Mouse (Mus musculus) spleen, adult 12 weeks (tissue): Measurements from ENCODE around the gene Ccr1.
"Not testable (repeated sequence)": the region's sequence is repeated elsewhere in the genome, so short reads cannot be mapped to it uniquely, and the experiment has no call there.

Source experiments
- DNase-seq: peaks from one replicate; pipeline ENCODE4 v3.0.0; 2022; ENCODE audit warnings: low spot score

Gene Ccr1

DNA sequence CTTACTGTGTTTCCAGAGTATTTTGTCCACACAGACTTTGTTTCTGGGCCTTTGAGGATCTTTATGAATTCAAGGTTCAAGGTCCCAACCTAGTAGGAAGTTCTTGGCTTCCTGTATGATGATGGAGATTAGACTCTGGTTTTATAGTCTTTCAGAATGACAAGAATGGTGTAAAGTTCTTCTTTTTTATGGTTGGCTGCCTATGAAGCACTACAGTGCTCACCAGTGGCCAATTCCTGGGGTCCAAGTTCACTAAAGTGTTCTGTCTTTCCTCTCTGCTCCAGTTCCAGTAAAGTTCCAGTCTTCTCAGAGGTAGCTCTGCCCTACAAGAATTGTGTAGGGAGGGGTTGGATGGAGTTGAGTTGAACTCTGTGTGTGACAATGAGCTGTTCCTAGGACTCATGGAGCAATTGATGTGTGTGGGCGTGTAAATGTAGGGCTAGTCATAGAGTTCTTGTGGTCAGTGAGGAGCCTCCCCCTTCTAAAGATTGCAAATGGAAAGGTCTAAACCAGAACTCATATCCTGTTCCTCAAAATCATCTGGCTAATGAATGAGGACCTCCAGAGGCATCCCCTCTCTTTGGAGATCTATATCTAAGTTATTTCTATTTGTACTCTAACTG is at the start of gene Ccr1:
Gene Ccr1, minus strand, starts transcription at position 403 of the 623 bp plus-strand sequence.
- no peak for DNase-seq

DNA sequence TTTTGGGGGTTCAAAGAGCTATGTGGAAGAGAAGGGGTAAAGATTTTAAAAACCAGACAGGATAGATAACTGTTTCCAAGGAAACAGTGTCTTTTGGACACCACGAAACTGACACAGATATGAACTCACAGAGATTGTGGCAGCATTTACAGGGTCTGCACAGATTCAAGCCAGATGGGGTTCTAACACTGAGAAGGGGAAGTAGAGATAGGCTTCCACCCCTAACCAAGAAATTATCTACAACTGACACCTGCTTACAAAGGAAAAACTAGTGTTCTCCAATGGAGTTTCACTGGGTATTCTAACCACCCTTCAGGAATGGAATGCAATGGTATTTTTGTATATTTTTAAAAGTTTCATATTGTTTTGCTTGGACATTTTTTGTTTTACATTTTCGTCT is 47.6 kb upstream of the Ccr1 start:
- DNase-seq: no peak

DNA sequence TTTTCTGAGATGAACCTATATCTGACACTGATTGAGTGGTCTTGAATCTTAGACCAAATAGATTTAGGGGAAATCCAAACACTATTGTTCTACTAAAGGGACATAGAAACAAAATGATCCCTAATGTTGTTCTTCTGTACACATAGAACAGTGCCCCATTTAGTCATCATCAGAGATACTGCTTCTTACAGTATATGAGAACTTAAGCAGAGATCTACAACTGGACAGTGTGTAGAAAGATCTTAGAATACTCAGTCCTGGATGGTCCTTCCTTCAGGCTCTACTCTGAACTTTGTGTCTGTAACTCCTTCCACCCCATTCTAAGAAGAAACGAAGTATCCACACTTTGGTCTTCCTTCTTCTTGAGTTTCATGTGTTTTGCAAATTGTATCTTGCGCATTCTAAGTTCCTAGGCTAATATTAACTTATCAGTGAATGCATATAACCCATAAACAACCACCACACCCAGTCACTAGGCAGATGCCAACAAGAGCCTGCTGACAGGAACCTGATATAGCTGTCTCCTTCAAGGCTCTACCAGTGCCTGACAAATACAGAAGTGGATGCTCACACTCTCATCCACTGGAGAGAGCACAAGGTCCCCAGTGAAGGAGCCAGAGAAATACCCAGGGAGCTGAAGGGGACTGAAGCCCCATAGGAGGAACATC is 46.6 kb upstream of the Ccr1 start:
- DNase-seq: peak; percentile 6

DNA sequence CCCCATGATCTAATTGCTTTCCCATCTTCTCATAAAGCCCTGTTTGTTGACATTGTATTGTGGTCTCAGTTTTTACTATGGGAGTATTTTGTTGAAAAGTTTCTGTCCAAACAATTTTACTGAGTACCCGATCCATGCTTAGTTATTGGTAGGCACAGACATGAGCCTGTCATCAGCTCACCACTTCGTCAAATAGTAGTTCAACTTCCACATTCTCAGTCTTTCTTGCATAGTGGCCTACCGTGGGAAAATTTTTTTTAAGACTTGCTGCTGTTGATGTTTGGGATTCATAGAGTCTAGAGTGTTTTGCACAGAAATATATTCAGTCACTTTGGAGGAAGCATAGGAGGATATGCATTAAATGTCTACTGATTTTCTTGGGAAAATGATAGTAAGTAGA is 44.8 kb upstream of the Ccr1 start:
- DNase-seq: no peak

DNA sequence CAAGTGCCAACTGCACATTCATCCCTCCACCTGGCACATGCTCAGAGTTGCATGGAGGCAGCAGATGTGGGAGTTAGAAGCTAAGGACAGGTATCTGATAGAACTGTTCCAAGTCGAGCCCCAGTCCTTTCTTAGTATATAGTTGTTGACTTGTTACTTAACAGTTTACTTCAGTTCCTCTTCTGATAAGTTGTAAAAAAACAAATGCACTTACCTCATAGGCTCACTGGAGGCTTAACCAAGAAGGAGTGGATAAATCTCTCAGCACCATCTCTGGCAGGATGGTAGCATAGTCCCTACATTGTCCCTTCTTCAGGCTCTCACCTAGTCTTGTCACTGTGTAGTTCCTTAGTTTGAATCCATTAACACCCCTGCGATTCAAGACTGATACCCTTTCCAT is 44.2 kb upstream of the Ccr1 start:
- no peak for DNase-seq

DNA sequence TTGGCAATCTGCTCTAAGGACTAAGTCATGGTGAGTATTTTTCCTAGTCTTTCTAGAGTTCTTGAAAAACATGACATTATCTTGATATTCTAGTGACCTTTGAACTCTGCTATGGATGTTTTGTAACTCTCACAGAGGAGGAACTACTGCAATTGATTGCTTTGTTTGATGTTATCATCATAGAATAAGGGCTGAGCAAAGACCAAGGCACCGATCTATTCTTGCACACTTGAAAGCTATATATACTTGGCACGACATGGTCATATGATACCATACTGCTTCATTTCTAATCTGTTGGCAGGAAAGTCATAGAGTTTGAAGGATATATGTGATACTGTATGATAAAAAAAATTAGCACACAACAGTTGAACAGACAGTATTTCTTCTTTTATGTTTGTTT is 31.3 kb upstream of the Ccr1 start:
- no peak for DNase-seq

DNA sequence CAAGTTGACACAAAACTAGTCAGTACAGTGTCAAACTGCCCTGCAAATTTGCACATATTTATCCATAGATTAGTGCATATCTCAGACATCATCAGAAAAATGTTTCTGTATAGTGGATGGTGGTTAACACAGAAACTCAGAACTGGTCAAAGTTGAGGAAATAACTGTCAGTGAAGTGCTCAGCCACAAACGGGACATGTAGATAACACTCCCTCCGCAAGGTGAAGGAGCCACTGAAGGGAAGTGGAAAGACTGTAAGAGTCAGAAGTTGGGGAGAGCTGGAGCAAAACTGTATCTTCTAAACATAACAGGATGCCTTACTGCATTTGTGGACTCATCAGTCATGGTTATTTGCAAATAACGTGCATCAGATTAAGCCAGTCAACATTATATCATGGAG is 29.2 kb upstream of the Ccr1 start:
- DNase-seq: no peak

DNA sequence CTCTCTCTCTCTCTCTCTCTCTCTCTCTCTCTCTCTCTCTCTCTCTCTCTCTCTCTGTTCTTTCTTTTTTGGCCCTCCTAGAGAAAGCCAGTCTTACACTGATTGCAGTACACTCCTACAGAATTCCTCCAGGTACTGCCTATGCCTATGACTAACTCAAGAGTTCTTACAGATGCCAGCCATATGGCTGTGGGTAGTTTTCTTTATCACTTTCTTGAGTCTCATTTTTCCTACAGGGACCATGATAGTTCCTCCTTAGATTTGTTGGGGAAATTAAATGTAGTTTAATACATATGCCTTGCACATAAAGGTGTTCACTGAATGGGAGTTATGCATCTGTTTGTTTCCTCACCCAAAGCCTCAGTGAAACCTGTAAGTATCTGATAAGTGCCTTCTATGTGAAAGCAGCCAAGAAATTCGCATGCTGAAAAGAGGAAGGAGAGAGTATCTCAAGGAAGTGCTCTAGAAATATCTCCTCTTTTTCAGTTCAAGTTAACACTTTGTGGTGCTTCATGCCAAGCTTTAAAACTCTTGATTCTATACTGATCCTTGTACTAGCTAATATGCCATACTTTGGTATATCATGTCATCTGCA is 22.9 kb upstream of the Ccr1 start:
- no peak for DNase-seq

DNA sequence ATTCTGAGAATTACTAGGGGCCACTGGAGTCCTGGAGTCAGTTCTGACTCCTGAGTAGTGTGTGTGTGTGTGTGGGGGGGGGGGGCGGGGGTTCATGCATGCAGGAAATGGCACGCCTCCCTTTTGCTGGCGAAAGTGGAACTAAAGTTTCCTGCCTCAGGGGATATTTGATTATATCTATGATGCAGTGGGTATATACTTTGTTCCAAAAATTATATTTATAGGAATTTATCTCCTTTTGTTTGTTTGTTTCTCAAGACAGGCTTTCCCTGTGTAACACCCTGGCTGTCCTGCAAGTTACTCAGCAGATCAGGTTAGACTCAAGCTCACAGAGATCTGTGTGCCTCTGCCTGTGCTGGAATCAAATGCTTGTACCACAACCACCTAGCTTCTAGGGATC is 21.2 kb upstream of the Ccr1 start:
- DNase-seq: no peak

DNA sequence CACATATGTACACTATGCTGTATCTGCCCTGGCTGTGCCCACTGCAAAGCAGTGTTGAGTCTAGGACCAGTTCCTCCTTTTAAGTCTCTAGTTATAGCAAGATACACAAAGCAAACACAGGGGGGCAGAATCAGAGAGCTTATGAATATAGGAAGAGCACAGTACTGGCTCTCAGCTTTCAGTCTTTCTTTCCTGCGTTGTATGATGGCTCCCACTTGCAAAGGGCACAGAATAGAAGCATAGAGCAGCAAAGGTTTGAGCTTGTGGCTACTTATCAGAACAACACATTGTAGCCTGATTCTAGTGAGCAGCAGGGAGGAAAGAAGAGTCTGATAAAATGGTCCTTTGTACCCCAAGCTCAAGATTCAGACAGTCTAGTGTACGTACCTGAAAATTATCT is 17.7 kb upstream of the Ccr1 start:
- DNase-seq: peak; percentile 16

DNA sequence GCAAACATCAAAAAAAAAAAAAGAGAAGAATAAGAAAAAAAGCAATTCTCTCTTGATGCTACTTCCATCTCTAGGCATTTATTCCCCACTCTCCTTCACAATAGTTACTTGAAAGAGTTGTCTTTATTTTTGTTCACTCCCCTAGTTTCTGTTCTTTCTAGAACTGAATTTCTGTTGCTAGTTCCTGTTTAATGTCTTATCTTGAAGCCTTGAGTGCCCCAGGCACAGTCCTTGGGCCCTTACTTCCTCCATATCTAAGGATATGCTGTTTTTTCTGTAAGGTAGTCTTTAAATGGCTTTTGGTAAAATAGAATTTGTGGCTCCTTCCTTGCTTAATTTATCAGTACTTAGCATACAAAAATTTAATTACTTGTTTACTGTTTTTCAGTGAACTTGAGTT is 16.5 kb upstream of the Ccr1 start:
- DNase-seq: no peak

DNA sequence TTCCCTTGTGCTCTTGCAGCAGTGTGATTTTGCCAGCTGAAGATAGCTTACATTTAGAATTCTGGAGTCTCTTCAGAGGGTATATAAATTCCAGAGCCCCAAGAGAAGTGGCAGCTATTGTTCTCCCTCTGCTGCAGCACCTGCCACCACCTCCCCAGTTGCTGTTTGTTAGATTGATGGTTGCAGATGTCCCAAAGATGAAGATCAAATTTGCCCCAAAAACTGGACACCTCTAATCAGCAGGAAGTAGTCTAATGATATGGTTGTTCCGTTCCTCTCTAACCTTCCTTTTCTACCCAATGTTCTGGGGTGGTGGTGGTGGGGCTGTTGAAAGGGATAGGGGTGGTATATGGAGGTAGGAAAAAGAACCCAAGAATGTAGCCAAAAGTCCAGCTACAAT is 14.2 kb upstream of the Ccr1 start:
- DNase-seq: no peak

DNA sequence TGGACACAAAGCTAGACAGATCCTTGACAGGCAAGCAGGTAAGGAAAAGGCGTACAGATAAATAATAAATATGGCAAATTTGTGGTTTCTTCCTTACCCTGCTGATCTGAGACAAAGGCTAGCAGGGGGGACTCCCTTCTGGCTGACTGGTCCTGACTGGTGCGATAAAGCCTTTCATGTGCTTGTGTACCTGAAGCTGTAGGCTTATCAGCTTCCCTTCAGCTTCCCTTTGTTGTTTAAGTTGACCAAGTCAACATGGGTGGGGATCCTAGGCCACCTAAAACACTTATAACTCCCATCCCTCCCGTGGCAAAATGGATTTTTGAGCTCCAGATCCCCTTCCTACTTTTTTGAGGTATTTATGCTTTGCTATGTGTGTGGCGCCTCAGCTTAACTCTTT is 13.4 kb upstream of the Ccr1 start:
- DNase-seq: no peak

DNA sequence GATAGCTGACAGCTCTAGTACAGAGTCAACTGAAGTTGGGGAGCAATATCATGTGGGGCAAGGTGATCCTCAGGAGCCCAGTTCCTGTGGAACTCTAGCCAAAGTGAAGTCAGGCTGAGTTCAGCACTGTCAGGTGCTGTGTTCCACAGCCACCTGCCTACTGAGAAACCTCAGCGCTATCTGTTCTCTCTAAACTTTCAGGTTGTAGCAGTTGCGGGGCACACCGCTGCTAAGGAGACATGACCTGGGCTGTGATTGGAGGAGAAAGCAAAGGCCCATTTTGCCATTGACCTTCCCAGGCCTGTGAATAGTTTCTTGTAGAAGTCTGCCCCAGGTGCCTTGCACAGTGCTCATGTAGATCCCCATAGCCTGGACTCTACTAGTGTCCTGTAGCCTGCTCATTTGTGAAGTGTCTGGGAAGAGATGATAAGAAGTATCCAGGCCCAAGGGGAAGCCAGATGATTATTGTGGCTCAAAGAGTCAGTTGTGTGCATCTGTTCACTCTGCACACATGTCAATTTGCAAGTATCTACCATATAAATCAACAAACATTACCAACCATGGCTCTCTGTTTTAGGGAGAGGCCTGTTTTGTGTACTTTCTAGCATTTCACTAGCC is 12.5 kb upstream of the Ccr1 start:
- not testable (repeated sequence) for DNase-seq

DNA sequence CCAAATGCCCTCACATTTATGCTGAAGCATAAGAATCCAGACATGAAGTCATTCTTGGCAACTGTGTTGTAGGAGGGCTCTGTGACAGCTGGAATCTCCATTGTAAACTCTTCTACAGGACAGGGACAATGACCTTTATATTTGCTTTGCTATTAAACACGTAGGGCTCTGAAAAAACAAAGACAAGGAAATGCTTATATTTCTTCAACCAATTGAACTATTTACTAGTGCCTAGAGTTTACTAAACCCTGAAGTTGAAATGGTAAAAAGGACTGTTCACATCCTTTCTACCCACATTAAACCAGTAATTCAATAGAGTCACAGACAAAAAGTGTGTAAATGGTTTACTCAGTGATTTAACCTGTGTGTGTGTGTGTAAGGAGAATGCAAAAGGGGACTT is 9.8 kb upstream of the Ccr1 start, which contains the start of gene Ccr1l1:
Gene Ccr1l1, minus strand, starts transcription at position 101 of the 400 bp plus-strand sequence.
- DNase-seq: no peak

DNA sequence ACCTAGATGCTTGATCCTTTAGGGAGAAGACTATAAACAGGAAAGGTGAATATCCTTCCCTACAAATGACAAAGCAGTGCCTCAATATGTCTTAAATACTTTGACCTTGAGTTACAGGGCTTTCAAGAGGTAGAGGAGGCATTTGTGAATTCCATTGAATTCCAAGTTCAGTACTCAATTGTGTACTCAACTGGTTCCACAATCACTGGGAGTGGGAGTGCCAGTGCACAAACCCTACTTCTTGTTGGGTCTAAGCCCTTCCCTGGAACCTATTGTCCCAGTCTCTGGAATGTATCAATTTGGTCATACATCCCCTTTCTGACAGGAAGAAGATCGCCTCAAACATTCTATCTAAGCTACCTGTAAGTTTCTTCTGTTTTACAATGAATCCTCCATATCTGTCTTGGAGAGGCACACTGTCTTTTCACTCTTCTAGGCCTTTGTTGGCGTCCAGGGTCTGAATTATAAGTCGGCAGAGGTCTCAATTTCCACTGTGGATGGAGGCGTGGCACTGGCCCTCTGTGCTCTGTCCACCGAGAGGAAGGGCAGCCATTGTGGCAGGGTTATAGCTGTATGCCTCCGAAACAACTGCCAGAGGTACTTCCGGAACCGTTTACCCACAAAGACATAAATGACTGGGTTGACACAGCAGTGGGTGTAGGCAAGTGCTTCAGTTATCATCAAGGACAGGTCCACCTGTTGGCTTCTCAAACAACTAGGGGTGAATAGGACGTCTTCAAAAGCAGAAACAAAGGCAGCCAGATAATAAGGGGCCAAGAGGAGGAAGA is 8.6 kb upstream of the Ccr1 start:
- no peak for DNase-seq

DNA sequence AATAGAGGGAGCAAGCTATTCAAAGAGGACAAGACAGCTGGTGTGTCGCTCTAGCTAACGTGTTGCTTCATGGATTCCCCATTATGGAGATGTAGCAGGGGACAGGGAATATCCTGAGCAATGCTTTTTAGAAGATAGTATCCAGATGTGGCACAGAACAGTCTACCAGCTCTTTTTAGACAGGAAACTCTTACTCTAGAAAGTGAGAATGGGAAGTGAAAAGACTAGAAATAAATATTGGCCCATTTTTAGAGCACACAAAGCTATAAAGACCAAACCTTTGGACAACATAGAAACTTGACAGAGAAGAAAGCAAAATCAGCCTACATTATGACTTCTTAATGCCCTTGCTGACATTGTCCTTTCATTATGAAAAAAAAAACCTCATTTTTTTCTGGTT is 7.1 kb upstream of the Ccr1 start:
- no peak for DNase-seq

DNA sequence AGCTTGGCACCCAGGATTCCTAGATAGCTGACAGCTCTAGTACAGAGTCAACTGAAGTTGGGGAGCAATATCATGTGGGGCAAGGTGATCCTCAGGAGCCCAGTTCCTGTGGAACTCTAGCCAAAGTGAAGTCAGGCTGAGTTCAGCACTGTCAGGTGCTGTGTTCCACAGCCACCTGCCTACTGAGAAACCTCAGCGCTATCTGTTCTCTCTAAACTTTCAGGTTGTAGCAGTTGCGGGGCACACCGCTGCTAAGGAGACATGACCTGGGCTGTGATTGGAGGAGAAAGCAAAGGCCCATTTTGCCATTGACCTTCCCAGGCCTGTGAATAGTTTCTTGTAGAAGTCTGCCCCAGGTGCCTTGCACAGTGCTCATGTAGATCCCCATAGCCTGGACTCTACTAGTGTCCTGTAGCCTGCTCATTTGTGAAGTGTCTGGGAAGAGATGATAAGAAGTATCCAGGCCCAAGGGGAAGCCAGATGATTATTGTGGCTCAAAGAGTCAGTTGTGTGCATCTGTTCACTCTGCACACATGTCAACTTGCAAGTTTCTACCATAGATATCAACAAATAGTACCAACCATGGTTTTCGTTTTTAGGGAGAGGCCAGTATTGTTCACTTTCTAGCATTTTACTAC is 1.5 kb downstream of the Ccr1 start:
- DNase-seq: not testable (repeated sequence)

DNA sequence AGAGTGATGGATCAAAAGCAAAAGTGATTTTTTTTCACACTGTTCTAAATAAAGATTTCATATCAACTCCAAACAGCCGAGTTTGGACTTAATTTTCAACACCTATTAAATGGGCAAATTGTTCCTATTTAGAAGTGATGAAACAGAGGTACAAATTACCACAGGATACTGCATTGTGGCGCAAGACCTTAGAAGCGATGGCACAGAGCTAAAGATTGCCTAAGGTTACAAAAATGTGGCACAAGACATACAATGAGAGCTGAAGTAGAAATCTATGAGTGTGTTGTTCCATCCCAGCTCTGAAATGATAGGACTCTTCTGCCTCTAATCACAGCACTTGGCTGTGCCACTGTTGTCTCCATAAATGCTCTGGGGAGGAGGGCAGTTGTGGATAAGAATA is 3.7 kb downstream of the Ccr1 start:
- DNase-seq: no peak

DNA sequence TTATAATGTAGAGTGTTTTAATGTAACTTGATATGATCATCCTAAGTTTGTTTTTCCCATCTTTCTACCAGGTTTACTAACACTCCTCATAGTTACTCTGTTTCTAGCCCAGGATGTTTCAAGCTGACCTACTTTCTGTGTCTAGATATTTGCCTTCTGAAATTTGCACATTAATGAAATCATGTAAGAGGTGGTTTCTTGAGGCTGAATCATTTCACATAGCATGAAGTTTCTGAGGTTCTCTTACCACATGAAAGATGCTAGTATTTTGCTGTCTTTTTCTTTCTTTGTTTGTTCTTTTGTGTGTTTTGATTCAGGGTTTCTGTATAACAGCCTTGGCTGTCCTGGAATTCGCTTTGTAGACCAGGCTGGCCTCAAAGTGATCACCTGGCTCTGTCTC is 8.3 kb downstream of the Ccr1 start:
- DNase-seq: no peak

DNA sequence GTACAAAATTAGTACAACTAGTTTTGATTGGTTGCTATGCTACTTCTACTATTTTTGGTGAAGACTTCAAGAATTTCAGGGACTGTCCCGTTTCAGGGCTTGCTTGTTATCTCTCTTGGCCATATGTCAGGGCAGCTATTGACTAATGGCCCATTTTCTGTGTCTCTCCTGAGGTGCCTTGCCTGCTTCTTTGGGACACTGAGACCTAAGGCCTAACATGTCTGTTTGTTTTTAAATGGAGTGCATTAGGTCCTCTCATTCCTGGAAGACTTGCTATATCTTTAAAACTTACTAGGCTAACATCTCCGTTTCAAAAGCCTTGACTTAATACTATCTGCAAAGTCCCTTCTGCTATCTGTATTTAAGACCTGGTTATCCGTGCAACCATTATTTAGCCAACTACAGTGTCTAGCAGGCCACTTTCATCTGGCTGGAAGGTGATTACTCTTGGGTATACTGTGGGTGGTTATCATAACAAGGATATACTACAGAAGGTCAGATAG is 10.5 kb downstream of the Ccr1 start:
- no peak for DNase-seq

DNA sequence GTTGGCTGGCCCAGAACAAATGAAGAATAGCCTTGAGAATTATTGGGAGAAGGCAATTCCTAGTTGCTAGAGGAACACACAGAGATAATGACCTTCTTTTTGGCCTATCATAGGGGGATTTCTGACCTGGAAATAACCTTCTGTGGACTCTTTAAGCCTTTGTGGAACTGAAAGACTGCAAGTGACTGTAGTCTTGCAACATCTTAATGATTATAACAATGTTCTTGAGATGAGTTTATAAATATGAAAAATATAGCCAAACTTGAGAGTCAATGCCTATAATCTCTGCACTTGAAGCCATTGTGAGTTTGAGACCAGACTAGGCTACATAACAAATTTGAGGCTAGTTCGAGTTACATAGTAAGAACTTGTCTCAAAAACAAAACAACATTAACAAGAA is 11.6 kb downstream of the Ccr1 start:
- no peak for DNase-seq
